Mouse (Mus musculus) right cerebral cortex, adult 18-20 months (tissue): ENCODE results near the gene Eno3.
A peak's percentile ranks its signal among the peaks of the same experiment; 100 is the strongest.

Source experiments
- DNase-seq: peaks from one replicate; pipeline ENCODE4 v3.0.0; 2022; ENCODE audit warnings: mixed read lengths

The Eno3 gene

GRCm38 (mm10) chr11:70644564-70645103 lies 12.4 kb upstream of the Eno3 start:
- DNase-seq, result no peak

- DNase-seq, result no peak
These were observed 11.3 kb upstream of the Eno3 start for GRCm38 (mm10) chr11:70645461-70646258.

DNA sequence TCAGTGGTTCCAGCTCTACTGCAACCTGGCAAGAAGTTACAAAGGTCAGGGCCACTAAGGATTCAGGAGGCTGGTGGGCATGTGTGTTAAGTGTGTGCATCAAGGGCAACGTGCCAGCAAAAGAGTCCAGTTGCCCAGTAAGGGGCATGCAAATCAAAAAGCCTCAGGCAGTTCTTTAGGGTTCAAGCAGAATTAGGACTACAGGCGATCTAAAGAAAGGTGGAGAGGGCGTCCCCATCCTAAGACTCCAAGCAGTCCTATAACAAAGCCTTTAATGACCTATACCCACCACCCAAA lies 10.8 kb upstream of the Eno3 start:
- DNase-seq, result no peak

GRCm38 (mm10) chr11:70646691-70647650 lies 10.0 kb upstream of the Eno3 start, which contains the start of the genes Rnf167 and Slc25a11:
Gene Rnf167, plus strand, starts transcription at chr11:70647235.
Gene Slc25a11, minus strand, starts transcription at chr11:70647479.
- peak; percentile 98 for DNase-seq

DNA sequence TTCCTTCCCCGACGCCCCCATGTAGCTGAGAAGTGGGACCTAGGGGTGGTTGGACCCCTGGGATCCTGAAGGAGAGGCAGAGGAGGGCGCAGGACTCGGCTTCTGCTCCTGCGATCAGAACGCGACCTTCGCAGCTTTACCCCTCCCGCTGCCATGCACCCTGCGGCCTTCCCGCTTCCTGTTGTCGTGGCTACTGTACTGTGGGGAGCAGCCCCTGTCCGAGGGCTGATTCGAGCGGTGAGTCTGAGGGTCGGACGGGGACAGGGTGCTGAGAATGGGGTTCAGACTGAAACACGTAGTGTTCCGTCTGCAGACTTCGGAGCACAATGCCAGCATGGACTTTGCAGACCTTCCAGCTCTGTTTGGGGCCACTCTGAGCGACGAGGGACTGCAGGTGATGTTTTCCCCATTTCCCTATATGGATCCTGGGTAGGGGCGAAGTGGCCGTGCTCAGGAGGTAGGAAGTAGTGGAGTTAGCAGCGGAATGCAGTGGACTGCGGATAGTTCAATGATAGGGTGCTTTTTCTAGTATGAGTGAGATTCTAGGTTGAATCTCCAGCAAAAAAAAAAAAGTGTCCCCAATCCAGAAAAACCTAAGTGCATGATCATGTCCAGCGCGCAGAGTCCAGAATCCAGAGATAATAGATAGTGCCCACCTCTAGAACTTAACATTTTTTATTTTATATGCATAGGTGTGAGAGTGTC lies 9.1 kb upstream of the Eno3 start:
- DNase-seq, result no peak

DNA sequence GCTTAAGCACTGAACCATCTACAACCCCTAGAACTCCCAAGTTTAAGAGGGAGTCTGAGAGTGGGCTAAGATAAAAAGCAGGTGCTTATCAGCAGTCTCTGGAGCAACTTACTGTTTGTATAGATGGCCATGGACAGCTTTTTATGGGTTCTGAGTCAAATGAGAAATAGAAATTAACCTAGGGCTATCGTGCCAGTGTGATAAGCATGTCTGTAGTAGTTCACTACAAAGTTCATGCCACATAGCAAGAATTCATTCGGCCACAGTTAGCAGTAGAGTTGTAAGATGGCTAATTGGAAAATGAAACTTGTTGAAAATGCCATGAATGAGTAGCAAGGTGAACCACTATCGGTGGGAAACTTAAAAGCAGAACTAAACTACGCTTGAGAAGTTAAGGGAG lies 8.5 kb upstream of the Eno3 start:
- no peak for DNase-seq

DNA sequence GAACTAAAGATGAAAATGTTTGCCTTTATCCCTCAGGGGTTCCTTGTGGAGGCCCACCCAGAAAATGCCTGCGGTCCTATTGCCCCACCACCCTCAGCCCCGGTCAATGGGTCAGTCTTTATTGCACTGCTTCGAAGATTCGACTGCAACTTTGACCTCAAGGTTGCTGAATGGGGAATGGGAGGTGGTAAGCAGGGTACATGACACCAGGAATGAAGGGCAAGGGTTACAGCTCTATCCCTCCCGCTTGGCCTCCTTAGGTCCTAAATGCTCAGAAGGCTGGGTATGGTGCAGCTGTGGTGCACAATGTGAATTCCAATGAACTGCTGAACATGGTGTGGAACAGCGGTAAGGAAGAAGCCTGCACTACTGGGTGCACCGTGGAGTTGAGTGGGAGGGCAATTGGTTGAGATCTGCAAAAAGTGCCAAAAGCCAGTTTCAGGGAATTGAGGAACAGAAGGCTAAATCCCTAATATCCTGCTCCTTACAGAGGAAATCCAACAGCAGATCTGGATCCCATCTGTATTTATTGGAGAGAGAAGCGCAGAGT lies 7.7 kb upstream of the Eno3 start:
- no peak for DNase-seq

- DNase-seq, result no peak
These were observed 6.5 kb upstream of the Eno3 start for GRCm38 (mm10) chr11:70650322-70651175.

DNA sequence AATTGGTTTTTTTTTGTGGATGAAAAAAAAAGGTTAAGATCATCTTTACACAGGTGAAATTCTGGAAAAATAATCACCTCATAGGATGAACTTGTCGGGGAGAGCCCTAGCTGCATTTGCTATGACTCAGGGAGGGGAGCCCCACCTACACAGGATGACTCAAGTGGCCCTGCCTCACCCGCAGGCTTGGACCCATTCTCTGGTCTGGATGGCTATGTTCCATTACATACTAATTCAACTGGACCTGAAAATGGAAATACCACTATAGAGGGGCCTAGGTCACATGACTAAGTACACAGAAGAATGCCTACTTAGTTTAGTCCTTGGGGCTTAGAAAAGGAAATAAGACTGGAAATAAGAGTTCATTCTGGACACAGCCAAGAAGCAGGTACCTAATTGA lies 5.6 kb upstream of the Eno3 start:
- no peak for DNase-seq

- DNase-seq, result no peak
These were observed 4.7 kb upstream of the Eno3 start for GRCm38 (mm10) chr11:70652029-70652883.

DNA sequence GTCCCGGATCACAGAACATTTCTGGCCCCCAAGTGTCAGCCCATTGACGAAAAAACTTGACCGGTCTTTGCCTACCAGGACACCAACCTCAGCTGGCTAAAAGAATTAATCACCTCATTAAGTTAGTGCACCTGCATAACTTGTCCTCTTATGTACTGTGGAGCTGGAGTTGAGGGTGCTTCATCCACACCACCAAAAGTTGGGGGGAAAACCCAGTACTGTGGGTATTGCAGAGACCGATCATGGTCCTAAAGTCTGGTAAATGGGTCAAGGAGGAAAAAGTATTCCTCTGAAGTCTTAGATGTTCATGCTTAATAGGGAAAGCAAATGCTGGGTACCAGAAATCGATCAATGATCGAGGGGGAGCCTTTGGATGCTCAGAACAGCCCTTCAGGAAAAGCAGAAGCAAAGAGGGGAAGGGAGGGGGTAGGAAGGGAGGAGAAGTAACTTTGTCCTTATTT lies 4.1 kb upstream of the Eno3 start:
- DNase-seq, result no peak

DNA sequence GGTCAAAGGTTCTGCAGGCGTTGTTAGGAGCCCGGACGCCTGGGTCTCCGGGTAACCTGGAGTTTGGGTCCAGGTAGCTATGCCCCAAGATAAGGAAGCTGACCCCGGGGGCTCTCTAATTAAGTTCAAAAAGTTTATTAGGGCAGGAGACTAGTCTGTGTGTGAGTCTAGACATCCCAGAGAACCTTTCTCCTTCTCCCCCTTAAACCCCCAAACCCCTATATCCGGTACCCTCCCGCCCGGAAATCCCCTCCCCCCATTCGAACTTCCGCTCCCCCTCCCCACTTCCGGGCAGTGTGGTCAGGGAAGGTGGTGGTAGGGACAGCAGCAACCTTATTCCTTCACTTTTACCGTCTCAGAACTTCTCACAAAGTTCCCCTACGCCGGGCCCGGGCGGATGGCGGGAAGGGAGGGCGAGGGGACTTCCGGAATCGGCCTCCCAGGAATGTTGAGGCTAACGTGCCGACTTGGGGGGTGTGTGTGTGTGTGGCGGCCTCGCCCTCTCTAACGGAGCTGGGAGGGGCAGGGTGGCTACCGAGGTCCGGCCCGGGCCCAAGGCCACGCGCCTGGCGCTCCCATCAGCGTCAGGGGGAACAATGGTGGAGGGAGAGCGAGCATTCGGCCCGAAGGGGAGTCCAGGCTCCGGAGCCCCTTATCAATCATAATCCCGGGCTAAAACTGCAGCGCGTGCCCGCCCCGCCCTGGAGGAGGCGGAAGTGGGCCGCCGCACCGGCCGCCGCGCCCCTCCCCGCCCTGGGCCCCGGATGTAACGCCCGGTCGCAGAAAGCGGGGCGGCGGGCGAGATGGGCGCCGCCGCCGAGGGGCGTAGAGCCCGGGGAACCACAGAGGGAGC lies 3.4 kb upstream of the Eno3 start:
- DNase-seq, result no peak

DNA sequence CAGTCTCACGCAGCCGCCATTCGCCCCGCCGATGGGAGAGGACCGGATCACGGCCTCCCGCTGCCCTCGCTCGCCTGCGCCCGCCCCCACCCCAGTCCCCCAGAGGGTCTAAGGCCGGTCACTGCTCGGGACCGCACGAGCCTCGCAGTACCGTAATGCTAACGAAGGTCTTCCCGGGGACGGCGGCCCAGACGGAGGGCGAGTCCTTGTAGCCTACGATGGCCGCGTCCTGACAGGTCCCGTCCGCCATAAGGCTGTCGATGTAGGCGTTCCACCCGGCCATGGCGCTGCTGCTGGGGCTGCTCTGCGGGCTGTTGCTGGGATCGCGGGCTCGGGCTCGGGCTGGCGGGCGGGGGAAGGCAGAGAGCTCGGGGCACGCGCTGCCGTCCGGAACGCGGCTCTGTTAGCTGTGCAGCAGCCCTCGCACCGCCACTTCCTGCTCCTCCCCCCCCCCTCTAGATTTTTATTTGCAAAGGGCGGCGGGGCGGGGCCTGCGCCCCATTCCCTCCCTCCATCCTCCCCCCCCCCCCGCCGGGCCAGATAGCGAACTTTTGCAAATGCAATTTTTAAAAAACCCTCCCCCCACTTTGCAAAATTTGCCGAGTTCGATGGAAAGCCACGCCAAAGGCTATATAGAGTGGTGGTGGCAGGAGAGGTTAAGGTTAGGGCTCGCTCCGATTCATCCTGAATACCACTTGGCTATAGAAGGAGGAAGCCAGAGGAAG lies 2.6 kb upstream of the Eno3 start, which contains the start of gene Pfn1:
TSS of gene Pfn1 (minus strand) at position 447 of the 725 bp plus-strand sequence.
- peak; percentile 75 for DNase-seq

GRCm38 (mm10) chr11:70654923-70655570 lies 2.0 kb upstream of the Eno3 start:
- peak; percentile 77 for DNase-seq

GRCm38 (mm10) chr11:70655571-70656455 lies 1.2 kb upstream of the Eno3 start:
- no peak for DNase-seq

DNA sequence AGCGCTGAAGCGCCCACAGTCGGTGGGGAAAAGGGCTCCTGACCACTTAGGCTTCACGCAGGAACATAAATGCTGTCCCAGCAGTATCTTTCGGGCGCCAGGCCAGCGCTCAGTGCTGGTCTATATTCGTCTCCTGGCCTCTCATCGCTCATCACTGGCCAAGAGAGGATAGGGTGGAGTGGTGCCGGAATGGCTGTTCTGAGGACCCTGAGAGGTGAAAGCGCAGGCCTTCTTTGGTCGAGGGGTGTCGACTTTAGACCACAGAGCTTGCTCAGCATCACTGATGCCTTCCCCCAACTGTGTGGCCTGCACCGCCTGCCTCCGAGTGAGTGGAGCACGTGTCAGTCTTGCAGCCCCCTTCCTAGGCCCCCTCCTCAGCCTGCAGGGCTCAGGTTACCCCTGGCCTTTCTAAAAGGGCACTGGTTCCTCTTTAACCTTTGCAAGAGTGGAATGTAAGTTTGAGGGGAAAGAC lies 510 bp upstream of the Eno3 start:
- no peak for DNase-seq

GRCm38 (mm10) chr11:70657573-70657972 lies 571 bp downstream of the Eno3 start:
- DNase-seq, result no peak
